Mouse (Mus musculus) brain, embryonic 18.5 days (tissue): ENCODE results near the gene Lst1.

Experiments
- DNase-seq: peaks from one replicate; pipeline ENCODE4 v3.0.0-alpha.2; 2012; ENCODE audit warnings: low read depth, low spot score

Lst1 gene

DNA sequence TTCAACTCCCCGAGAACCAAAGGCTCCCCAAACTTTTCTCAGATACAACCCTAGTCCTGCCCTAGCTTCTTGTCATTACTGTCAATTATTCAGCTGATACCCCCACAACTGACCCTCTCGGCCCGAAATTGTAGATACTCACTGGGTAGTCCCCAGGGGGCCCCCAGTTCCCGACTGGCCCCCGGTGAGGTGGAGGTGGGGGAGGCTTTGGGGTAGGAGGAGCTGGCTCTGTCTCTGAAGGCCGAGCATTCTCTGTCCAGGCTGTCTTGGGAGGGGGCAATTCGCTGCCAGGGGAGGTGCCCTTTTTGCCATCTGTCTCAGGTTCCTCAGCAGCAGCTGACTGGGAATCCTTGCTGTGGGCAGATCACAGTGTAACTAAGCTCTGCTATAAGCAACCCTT is 28.6 kb downstream of the Lst1 start:
- no peak for DNase-seq

DNA sequence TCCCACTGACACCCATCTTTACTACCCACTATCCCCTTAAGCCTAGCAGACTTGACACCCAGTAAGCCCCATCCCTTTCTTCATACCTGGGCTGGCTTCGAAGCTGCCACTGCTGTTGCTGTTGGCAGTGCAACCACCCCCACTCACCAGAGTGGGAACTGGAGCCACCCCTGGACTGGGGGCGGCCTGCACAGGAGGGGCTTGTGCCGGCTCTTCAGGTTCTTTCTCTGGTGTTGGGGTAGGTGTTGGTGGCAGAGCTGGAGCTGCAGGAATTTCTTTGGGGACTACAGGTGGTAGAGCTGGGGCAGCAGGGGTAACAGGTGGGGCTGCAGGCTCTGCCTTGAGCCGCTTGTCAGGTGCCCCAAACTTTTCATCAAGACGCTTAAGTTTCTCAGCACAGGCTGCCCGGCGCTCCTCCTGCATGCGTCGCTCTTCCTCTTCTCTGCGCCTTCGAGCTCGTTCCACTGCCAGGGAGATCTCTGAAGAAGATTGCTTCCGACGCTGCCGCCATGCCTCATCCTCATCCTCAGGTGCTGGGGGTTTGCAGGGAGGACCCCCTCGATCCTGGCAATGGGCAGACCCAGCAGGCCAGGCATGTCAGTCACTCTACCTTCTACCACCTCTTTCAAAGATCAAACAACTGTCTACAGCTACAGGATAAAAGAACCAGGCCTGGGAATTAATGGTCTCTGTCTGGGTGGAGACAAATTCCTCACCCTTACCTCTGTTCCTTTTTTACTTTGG is 29.2 kb downstream of the Lst1 start:
- DNase-seq: no peak

DNA sequence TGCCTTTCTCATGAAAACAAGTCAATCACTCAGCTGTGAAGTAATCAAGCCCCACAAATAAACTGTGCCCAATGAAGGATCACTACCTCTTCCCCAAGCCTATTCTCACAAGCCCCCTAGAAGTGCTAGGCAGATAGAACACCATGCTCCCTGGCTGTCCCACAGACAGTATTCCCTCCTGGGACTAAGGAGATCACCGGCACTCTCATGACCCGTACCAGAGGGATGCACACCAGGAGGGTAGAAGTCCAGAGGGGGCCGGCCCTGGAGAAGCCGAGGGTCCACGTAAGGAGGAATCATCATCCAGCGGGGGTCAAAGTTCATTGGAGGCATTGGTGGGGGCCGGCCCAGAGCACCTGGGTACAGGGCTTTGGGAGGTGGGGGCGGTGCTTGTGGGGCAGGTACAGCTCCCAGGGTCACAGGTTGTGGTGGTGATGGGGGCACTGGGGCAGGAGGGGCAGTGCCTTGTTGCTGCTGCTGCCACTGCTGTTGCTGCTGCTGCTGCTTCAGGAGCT is 30.5 kb downstream of the Lst1 start:
- DNase-seq: no peak

DNA sequence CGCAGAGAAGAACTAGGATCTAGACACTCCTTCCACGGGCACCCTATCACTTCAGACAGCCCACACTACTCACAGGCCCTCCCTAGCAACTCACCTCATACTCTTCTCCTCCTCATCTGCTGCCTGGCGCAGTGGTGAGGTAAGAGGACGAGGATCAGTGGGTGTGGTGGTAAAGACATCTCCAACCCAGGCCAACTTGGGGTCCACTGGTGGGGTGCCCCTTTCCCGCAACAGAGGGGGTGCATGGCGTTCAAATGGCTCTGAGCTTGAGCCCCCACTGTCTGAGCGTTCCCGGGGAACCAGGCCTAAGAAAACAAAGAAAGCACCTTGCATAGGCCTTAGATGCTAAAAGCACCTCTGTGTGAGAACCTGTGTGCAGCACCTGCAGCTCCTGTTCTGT is 31.0 kb downstream of the Lst1 start:
- DNase-seq: no peak

DNA sequence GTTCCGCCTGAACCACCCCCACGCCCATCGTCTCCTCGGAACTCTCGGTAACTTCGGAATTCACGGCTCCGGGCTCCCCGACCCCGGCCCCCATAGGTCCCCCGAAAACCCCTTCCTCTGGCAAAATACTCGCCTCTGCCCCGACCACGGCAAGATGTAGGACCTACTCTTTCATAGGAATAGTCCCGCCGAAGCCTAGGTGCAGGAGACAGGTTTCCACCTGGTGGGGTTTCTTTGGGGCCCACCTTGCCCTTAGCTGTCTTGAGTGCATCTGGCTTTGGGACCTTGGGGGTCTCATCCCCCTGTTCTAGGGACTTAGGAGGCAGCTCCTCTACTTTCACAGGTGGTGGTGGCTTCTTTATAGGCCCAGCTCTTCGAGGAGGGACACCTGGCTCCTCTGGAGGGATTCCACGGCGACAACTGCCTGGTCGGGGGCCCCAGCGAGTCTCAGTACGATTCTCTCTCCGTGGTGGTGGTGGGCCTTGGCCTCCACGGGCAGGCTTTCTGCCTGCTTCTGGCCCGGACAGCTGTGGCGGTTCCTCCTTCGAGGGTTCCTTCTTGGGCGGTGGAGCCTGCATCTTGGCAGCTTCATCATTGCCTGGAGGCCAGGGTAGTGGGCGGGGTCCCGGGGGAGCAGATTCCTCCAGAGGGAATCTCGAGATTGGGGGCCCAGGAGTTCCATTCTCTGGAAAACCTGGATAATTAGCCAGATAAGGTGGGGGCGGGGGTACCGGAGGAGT is 31.6 kb downstream of the Lst1 start:
- no peak for DNase-seq

DNA sequence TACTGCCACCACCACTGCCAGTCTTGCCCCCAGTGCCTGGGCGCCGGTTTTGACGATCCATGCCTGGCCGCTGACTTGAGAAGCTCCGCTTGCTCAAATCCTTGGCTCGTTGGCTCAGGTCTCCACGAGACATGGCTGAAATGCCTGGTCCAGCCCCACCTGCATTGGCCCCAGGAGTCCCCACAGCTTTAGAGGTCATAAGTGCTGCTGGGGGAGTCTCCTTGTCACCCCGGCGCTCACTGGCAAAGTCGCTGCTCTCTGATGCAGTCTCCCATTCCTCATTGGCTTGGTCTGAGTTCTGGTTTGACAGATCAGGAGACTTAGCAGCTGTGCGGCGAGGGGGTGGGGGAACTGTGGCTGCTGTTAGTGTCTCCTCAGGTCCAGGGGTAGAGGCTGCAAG is 32.8 kb downstream of the Lst1 start:
- DNase-seq: no peak

DNA sequence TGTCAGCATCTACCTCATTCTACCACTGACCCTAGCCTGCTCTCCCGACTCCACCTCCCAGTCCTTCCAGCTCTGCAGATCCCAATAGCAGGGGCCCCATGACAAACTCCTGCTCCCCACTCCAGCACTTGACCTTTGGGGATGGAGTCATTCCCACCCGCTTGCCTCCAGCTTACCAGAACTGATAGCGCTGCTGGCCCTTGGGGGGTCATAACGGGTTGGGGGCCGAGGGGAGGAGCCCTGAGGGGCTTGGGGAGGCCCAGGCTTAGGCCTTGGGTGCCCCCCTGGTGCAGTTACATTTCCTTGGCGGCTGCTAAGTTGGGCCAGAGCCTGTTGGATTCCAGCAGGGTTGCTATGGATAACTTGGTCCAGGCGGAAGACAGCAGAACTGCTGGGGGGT is 33.6 kb downstream of the Lst1 start:
- no peak for DNase-seq

DNA sequence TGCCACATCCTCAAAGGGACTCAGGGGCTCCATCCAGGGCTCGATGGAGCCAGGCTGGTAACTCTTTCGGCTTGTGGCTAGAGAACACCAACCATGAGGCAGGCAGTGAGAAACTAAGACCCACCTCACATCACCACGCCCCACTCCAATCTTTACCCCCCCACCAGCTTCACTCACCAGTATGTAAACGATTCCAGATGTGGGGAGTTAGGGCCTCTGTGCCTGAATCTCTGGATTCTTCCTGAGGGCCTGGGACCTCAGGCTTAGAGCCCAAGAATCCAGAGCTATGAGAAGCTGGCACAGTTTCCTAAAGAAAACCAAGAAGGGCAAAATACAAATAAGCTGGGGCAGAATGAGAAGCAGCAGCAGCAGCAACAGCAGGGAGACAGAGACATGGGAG is 34.3 kb downstream of the Lst1 start:
- no peak for DNase-seq

DNA sequence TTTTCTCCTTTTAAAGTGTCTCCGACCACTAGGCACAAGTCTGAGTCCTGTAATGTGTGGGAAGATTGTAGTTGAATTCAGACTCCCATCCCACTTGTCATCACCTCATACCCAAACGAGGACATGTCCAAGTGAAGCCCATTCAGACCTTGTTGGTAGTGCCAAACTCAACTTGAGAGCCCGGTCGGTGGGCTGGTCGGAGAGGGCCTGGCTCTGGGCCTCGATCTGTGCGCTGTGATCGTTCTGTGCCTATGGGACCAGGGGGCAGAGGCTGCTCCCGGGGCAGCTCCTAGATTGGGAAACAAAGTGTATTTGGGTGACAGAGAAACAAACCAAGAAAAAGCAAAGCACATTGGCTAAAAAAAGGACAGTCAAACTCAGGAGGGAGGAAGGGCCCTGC is 35.2 kb downstream of the Lst1 start:
- DNase-seq: no peak

DNA sequence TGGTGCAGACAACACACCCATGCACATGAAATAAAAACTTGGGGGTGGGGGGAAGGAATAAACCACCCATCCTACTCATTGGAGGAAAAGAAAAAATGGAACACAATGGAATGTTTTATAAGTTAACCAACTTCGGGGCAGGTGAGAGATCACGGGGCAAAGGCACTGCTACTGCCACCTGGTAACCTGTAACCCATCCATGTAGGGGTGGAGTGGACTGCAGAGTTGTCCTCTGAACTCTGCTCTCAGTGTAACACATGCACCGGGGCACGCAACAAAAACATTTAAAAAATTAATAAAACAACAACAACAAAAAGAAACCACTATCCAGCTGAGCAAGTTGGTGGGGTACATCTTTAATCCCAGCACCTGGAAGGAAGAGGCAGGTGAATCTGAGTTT is 36.1 kb downstream of the Lst1 start:
- no peak for DNase-seq

DNA sequence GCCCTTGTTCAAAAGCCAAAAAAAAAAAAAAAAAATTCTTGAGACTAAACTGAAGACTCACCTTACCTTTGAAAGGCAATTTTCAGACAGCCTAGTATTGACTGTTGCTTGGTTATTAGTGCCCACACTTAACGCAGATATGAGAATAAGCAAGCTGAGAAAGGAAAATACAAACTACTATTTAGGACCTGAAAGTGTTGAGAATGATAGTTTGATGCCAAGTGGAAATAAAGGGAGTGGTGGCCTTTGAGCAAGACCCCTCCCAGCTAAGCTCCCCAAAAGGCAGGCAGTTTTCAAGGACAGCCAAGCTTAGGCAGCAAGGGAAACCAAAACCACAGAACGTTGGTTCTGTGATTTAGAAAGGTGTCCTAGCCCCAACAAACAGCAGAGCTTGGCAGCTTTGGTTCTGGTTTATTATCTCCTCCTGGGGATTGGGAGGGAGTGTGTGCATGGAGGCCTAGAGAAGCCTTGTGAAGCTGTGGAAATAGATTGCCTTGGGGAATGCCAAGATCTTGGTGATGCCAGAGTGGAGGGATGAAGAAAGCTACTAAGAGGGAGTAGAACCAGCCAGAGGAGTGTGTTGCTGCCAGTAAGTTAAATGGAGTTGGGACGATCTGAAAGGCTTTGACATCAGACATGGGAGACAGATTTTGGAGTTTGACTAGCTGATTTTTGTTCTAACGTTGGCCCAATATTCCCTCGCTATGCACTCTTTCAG is 40.2 kb downstream of the Lst1 start:
- no peak for DNase-seq

DNA sequence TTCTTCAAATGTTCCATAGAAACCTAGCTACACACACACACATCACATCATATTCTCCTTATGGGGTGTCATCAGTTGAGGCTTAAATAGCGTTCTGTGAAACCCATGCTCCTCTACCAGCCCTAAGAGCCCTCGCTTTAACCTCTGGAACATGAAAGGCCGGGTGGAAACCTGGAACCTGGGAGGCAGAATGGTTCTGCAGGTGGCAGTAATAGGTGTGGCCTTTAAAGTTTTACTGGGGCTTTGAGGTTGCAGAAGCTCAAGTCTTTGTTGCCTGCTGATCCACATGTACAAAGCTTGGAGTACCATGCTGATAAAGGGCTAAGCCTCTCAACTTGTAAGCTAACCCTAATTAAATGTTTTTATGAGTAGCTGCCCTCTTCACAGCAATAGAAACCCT is 40.9 kb downstream of the Lst1 start:
- no peak for DNase-seq

DNA sequence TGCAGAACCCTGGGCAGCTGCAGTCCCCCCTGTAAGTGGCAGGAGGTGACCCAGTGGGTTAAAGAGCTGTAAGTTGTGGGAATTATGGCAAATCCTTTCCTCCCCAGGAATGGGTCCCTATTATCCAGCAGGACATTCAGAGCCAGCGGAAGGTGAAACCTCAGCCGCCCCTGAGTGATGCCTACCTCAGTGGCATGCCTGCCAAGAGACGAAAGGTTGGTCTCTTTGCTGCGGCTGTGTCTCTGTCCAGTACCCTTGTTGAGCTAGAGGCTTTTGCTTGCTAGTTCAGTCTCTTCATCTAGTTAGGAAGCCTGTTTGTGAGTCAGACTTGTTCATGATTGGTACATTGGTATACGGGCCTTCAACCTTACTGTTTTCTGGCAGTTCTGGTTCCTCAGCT is 42.1 kb downstream of the Lst1 start:
- DNase-seq: no peak

DNA sequence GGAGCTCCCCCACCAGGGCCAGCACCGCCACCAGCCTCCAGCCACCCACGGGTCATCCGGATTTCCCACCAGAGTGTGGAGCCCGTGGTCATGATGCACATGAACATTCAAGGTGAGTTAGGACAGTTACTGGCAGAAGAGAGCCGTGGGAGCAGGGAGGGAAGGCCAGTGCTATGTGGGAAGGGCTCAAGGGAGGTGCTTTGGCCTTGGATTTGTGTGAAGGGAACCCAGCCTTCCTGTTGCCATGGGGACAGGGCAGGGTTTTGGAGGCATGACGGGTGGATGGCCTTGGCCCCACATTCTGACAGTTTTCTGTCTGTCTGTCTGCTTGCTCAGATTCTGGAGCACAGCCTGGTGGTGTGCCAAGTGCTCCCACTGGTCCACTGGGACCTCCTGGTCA is 46.3 kb downstream of the Lst1 start:
- no peak for DNase-seq

DNA sequence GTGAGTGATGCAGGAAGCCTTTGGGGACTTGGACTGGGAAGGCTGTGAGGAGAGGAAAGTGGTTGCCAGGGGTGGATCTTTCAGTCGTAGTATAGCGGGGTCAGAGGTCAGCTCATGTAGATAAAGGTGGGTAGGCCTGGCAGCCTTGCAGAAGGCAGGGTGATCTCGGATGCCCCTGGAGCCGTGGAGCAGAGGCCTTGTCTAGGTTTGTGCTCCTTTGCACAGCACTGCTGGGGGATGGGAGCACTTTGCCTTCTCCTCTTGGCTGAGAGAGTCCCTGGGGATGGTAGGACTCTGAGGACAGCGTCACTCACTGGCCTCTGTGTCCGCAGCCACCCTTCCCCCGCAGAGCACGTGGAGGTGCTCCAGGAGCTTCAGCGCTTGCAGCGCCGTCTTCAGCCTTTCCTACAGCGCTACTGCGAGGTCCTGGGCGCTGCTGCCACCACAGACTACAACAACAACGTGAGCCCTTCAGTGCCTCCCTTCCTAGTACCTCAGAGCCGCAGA is 47.7 kb downstream of the Lst1 start:
- DNase-seq: no peak

DNA sequence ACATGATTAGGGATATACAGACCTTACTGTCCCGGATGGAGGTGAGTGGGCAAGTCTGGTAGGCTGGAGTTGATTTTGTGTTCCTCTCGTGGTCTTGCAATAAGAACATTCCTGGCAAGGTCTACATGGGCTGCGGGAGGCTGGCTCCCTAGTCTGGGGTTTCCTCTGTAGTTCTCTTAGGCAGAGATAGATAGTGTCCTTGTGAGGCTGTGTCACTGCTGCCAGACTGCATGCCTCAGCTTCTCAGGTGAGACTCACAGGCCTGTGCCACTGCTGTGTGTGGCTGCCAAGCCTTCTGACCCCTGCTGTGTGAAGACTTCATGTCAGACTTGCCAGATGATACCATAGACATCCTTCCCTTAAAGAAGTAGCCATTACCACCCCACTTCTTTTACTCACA is 49.0 kb downstream of the Lst1 start:
- DNase-seq: no peak

DNA sequence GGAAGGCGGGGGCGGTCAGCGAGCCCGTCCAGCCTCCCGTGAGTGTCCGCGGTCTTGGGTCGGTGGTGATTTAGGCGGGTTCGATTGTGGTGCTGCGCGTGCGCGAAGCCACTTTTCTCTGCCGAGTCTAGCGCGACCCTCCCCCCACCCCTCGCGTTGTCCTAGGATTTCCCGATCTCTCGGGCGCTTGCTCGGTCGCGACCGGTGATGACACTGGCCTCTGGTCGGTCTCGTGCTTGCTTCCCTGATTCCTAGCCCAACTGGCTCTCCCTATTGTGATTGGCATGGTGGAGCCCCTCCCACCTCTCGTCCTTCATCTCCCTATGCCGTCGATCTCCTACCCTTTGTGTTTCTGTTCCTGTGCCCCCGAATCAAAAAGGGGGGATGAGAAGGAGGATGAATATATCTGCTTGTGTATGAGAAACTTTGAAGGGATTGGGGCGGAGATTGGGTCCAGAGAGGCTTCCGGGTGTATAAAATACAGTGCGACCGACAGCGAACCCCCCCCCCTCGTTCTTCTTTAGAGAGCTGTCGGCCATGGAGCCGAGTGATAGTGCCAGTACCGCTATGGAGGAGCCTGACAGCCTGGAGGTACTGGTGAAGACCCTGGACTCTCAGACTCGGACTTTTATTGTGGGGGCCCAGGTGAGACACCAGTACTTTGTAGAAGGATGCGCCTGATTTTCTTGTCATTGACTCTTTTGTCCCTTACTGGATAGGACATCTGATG is 52.5 kb downstream of the Lst1 start:
- no peak for DNase-seq
